Mouse (Mus musculus) midbrain, embryonic 16.5 days (tissue): Measurements from ENCODE around the gene Erp29. TPM values are rescaled to one million over a fixed set of nuclear protein-coding genes. Genes with fewer than 3 reads are reported as not detected.

Experiments
- ATAC-seq: fragments of 200-750 bp; cut with Nextera tagmentation; 2 replicates; pipeline ENCODE4 v1.8.0; 2017; ENCODE audit warnings: moderate TSS enrichment
- H3K27ac ChIP-seq: fragments of 300-500 bp; sonication (generic); 2 replicates; pipeline ENCODE4 v1.5.1; 2014; ENCODE audit warnings: mild to moderate bottlenecking, low read length, mixed read lengths
- H3K27me3 ChIP-seq: fragments of 300-500 bp; sonication (generic); 2 replicates; pipeline ENCODE4 v1.6.1; 2014; ENCODE audit warnings: low read depth, low read length, mixed read lengths; ENCODE audit not compliant: control insufficient read depth, insufficient read depth
- H3K36me3 ChIP-seq: fragments of 300-500 bp; sonication (generic); 2 replicates; pipeline ENCODE4 v1.6.1; 2014; ENCODE audit warnings: mild to moderate bottlenecking, low read length, moderate library complexity, mixed read lengths; ENCODE audit not compliant: control insufficient read depth, insufficient read depth
- H3K4me1 ChIP-seq: fragments of 300-500 bp; sonication (generic); 2 replicates; pipeline ENCODE4 v1.6.1; 2014; ENCODE audit warnings: mild to moderate bottlenecking, low read length, mixed read lengths; ENCODE audit not compliant: control insufficient read depth, insufficient read depth
- H3K4me2 ChIP-seq: fragments of 300-500 bp; sonication (generic); 2 replicates; pipeline ENCODE4 v1.6.1; 2014; ENCODE audit warnings: mild to moderate bottlenecking, low read length, mixed read lengths
- H3K4me3 ChIP-seq: fragments of 300-500 bp; sonication (generic); 2 replicates; pipeline ENCODE4 v1.5.1; 2014; ENCODE audit warnings: low read depth, mild to moderate bottlenecking, low read length, moderate library complexity, mixed read lengths
- H3K9ac ChIP-seq: fragments of 300-500 bp; sonication (generic); 2 replicates; pipeline ENCODE4 v1.6.1; 2014; ENCODE audit warnings: low read depth, low read length, mixed read lengths
- H3K9me3 ChIP-seq: fragments of 300-500 bp; sonication (generic); replicated peaks from 2 replicates; pipeline ENCODE4 v1.6.1; 2014; ENCODE audit warnings: mild to moderate bottlenecking, low read length, mixed read lengths; ENCODE audit not compliant: control insufficient read depth, poor library complexity, severe bottlenecking
- WGBS: fragments of 180-500 bp; shearing (Covaris S2); extraction: QIAGEN DNeasy Blood & Tissue Kit; methylation state at CpG from one replicate; pipeline ENCODE4 v1.1.7; 2014; 5-methylcytosine and 5-hydroxymethylcytosine counted together
- polyA plus RNA-seq: library from polyadenylated mRNA; unstranded; fragments of >200 nt; fragmentation: Nextera tagmentation; extraction: Ambion mirVana; gene quantifications from 2 replicates; pipeline ENCODE4 v1.2.1, GENCODE M21; 2015

Erp29 gene
- polyA plus RNA-seq, 1 experiment from 2014 or later: 182 TPM

GRCm38 (mm10) chr5:121469566-121469965 lies 17.3 kb upstream of the Erp29 start:
- Histone ChIP-seq H3K9me3 (no peaks in the 10 kb centered on the region), H3K4me1 (no peaks in the 10 kb centered on the region), H3K9ac (no peak overlapping the region), H3K27me3 (no peaks in the 10 kb centered on the region), H3K4me3 (no peak overlapping the region), H3K27ac (no peak overlapping the region), H3K4me2 (no peak overlapping the region), H3K36me3 (no peaks in the 10 kb centered on the region)
- ATAC-seq: no peak
- 59% methylated on average over 3 of the region's 3 CpGs for WGBS

GRCm38 (mm10) chr5:121463601-121464250 lies 11.4 kb upstream of the Erp29 start:
- 71% methylated on average over 5 of the region's 5 CpGs for WGBS
- Histone ChIP-seq H3K4me2 (no peak overlapping the region), H3K9ac (no peak overlapping the region), H3K9me3 (no peaks in the 10 kb centered on the region), H3K4me3 (no peak overlapping the region), H3K27ac (no peak overlapping the region), H3K36me3 (no peaks in the 10 kb centered on the region), H3K27me3 (no peaks in the 10 kb centered on the region), H3K4me1 (no peaks in the 10 kb centered on the region)
- no peak for ATAC-seq

- no peak overlapping the region for H3K4me2 ChIP-seq
- no peaks in the 10 kb centered on the region for H3K9me3 ChIP-seq
- no peaks in the 10 kb centered on the region for H3K4me1 ChIP-seq
- ATAC-seq: no peak
- 66% methylated on average over 5 of the region's 5 CpGs for WGBS
- H3K4me3 ChIP-seq: no peak overlapping the region
- no peak overlapping the region for H3K9ac ChIP-seq
- H3K27ac ChIP-seq: no peak overlapping the region
- no peaks in the 10 kb centered on the region for H3K27me3 ChIP-seq
- no peaks in the 10 kb centered on the region for H3K36me3 ChIP-seq
These were observed 10.7 kb upstream of the Erp29 start for GRCm38 (mm10) chr5:121462967-121463366.

- Histone ChIP-seq H3K4me2 (no peak overlapping the region), H3K27me3 (no peaks in the 10 kb centered on the region), H3K27ac (no peak overlapping the region), H3K9ac (no peak overlapping the region), H3K36me3 (no peaks in the 10 kb centered on the region), H3K4me1 (no peaks in the 10 kb centered on the region), H3K9me3 (no peaks in the 10 kb centered on the region), H3K4me3 (no peak overlapping the region)
- ATAC-seq: no peak
- WGBS: 39% methylated on average over 1 of the region's 1 CpGs
These were observed 9.8 kb upstream of the Erp29 start for GRCm38 (mm10) chr5:121462171-121462502.

- H3K4me1 ChIP-seq: no peaks in the 10 kb centered on the region
- no peaks in the 10 kb centered on the region for H3K27me3 ChIP-seq
- H3K36me3 ChIP-seq: no peaks in the 10 kb centered on the region
- no peak overlapping the region for H3K4me2 ChIP-seq
- ATAC-seq: no peak
- no peak overlapping the region for H3K27ac ChIP-seq
- H3K4me3 ChIP-seq: no peak overlapping the region
- no peaks in the 10 kb centered on the region for H3K9me3 ChIP-seq
- H3K9ac ChIP-seq: no peak overlapping the region
- WGBS: 68% methylated on average over 4 of the region's 4 CpGs
These were observed 9.2 kb upstream of the Erp29 start for GRCm38 (mm10) chr5:121461339-121462170.

- Histone ChIP-seq H3K4me2 (no peak overlapping the region), H3K36me3 (no peaks in the 10 kb centered on the region), H3K4me1 (peaks cover 7% of the 10 kb centered on the region; the same call in 1 of the 2 replicates), H3K9me3 (no peaks in the 10 kb centered on the region), H3K27ac (no peak overlapping the region), H3K9ac (no peak overlapping the region), H3K27me3 (no peaks in the 10 kb centered on the region), H3K4me3 (no peak overlapping the region)
- WGBS: 84% methylated on average over 9 of the region's 9 CpGs
- ATAC-seq: no peak
These were observed 3.4 kb upstream of the Erp29 start for GRCm38 (mm10) chr5:121455510-121456265.

- H3K9me3 ChIP-seq: no peaks in the 10 kb centered on the region
- H3K27ac ChIP-seq: no peak overlapping the region
- H3K4me1 ChIP-seq: peaks cover 11% of the 10 kb centered on the region
- WGBS: 93% methylated on average over 3 of the region's 3 CpGs
- no peak overlapping the region for H3K9ac ChIP-seq
- ATAC-seq: no peak
- H3K4me2 ChIP-seq: no peak overlapping the region
- H3K4me3 ChIP-seq: no peak overlapping the region
- no peaks in the 10 kb centered on the region for H3K27me3 ChIP-seq
- H3K36me3 ChIP-seq: no peaks in the 10 kb centered on the region
These were observed 2.1 kb upstream of the Erp29 start for GRCm38 (mm10) chr5:121454503-121454782.

- Histone ChIP-seq H3K27ac (no peak overlapping the region), H3K27me3 (no peaks in the 10 kb centered on the region), H3K4me1 (peaks cover 11% of the 10 kb centered on the region), H3K4me2 (no peak overlapping the region; the same call in 1 of the 2 replicates), H3K9me3 (no peaks in the 10 kb centered on the region), H3K4me3 (no peak overlapping the region), H3K9ac (no peak overlapping the region), H3K36me3 (no peaks in the 10 kb centered on the region)
- no peak for ATAC-seq
- 90% methylated on average over 13 of the region's 13 CpGs for WGBS
These were observed 1.6 kb upstream of the Erp29 start for GRCm38 (mm10) chr5:121453743-121454502.
